Mouse (Mus musculus): ENCODE measurements around the gene Zbtb17. TPM values are rescaled to one million over a fixed set of nuclear protein-coding genes. Genes with fewer than 3 reads are reported as not detected.

Zbtb17 gene
- total and polyA plus RNA-seq, 2 experiments from 2014 or later: 30.1 to 34.4 TPM

DNA sequence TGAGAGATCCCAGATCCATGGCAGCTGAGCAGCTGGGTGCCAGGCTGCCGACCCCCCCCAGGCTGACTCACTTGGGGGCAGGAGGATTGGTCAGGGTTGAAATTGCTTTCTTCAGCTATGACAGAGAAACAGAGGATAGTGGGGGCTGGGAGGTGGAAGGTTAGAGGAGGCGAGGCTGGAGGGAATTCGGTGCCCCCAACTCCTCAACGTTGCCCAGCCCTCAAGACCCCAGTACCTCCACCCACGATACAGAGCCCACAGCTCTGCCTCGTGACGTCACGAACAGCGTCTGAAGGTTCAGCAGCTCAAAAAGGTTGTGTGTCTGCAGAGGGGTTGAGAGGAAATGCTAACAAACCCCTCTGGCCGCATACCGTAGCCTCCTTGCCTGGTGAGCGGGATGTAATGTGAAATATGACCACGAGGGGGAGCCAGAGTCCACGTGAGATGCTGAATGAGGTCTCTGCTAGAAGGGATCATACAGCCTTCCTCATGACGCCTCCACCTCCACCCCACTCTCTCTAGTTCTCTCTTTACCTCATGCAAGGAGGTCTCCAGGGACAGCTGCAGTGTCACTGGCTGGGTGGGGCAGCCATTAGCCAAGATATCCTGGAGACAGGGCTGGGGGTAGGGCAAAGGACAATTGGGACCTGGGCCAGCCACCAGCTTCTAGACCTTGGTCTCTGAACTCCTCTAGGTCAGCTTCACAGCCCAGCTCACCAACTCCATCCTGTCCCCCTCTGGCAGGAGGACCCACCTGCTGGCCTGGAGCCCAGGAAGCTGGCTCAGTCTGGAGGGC is 39.7 kb upstream of the Zbtb17 start:
- H3K9me3 ChIP-seq (ENCODE audit: low read length): no peaks in the 10 kb centered on the region
- no peak overlapping the region; the same call in 1 of the 2 replicates for H3K27ac ChIP-seq (ENCODE audit: low read depth, low read length)
- ATAC-seq (ENCODE audit: low FRiP score) (peak; percentile 68), DNase-seq (ENCODE audit: low spot score) (peak; percentile 82)
- WGBS: 15% methylated on average over 15 of the region's 15 CpGs
- H3K4me1 ChIP-seq (ENCODE audit: insufficient read depth, low read length): no peaks in the 10 kb centered on the region
- peak overlapping the region; percentile 57 for H3K9ac ChIP-seq (replicated peaks; ENCODE audit: low read length, poor library complexity, severe bottlenecking)
- H3K4me3 ChIP-seq (ENCODE audit: low read depth, low read length): peak overlapping the region; percentile 15
- TF ChIP-seq CTCF (IDR thresholded peaks at IDR 0.05): peak; percentile 99
- H3K4me2 ChIP-seq (ENCODE audit: low read depth, low read length, poor library complexity, severe bottlenecking): peak overlapping the region; percentile 49
- H3K27me3 ChIP-seq (ENCODE audit: insufficient read depth, low read length): no peaks in the 10 kb centered on the region
- H3K36me3 ChIP-seq (ENCODE audit: insufficient read depth, low read length): no peaks in the 10 kb centered on the region

DNA sequence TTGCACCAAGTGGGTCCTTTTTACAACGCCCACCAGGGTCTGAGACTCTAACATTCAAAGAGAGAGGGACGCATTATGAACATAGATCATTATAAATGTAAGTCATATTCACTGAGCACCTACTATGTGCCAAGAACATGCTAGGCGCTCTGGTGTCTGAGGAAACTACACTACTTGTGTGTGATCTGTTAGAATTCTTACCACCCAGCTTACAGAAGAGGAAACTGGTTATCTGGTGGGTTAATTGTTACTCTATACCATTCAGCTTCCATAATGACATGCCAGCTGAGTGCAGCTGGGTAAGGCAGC is 39.2 kb upstream of the Zbtb17 start:
- H3K36me3 ChIP-seq (ENCODE audit: insufficient read depth, low read length): no peaks in the 10 kb centered on the region
- H3K27me3 ChIP-seq (ENCODE audit: insufficient read depth, low read length): no peaks in the 10 kb centered on the region
- ATAC-seq (ENCODE audit: low FRiP score): no peak
- no peak for DNase-seq (ENCODE audit: low spot score)
- H3K27ac ChIP-seq (ENCODE audit: low read depth, low read length): no peak overlapping the region
- no peak for TF ChIP-seq CTCF (IDR thresholded peaks at IDR 0.05)
- 77% methylated on average over 3 of the region's 3 CpGs for WGBS
- no peak overlapping the region for H3K9ac ChIP-seq (replicated peaks; ENCODE audit: low read length, poor library complexity, severe bottlenecking)
- H3K4me2 ChIP-seq (ENCODE audit: low read depth, low read length, poor library complexity, severe bottlenecking): no peak overlapping the region
- no peaks in the 10 kb centered on the region for H3K4me1 ChIP-seq (ENCODE audit: insufficient read depth, low read length)
- H3K4me3 ChIP-seq (ENCODE audit: low read depth, low read length): no peak overlapping the region
- H3K9me3 ChIP-seq (ENCODE audit: low read length): no peaks in the 10 kb centered on the region

DNA sequence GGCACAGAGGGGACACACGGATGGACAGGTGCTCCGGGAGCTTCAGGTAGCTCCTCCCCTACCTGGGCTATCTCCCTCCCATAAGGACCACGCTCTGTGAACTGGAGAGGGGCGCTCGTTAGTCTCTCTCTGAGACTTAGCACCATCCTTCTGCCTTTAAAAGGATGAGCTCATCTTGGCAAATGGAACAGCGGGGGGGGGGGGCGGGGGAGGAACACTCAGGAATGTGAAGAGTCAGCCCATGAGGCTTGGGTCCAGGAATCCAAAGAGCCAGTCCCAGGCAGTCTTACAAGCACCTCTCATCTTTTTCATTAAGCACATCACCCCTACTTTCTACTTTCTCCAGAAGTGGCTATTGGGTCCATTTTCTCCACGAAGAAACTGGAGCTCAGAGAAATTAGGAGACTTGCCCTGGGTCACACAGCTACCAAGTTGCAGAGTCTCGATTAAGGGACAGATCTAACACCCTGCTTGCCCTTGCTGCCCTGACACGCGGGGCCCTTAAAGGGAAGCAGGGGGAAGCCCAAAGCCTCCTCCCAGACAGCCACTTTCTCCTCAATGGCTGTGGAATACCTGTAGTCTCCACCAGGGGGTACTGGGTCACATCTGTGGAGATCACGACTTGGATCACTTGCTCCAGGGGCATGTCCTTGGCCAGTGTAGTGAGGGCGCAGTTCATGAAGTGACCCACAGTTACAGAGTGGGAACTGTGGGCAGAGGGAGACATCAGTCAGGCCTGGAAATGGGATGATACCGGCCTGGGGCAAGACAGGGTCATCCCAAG is 37.7 kb upstream of the Zbtb17 start:
- no peaks in the 10 kb centered on the region for H3K9me3 ChIP-seq (ENCODE audit: low read length)
- peak; percentile 70 for TF ChIP-seq CTCF (IDR thresholded peaks at IDR 0.05)
- no peaks in the 10 kb centered on the region for H3K36me3 ChIP-seq (ENCODE audit: insufficient read depth, low read length)
- no peaks in the 10 kb centered on the region for H3K27me3 ChIP-seq (ENCODE audit: insufficient read depth, low read length)
- no peak for ATAC-seq (ENCODE audit: low FRiP score)
- no peak overlapping the region for H3K4me3 ChIP-seq (ENCODE audit: low read depth, low read length)
- peak; percentile 33 for DNase-seq (ENCODE audit: low spot score)
- no peak overlapping the region for H3K9ac ChIP-seq (replicated peaks; ENCODE audit: low read length, poor library complexity, severe bottlenecking)
- H3K4me1 ChIP-seq (ENCODE audit: insufficient read depth, low read length): no peaks in the 10 kb centered on the region
- H3K4me2 ChIP-seq (ENCODE audit: low read depth, low read length, poor library complexity, severe bottlenecking): no peak overlapping the region
- 48% methylated on average over 14 of the region's 14 CpGs for WGBS
- H3K27ac ChIP-seq (ENCODE audit: low read depth, low read length): no peak overlapping the region

DNA sequence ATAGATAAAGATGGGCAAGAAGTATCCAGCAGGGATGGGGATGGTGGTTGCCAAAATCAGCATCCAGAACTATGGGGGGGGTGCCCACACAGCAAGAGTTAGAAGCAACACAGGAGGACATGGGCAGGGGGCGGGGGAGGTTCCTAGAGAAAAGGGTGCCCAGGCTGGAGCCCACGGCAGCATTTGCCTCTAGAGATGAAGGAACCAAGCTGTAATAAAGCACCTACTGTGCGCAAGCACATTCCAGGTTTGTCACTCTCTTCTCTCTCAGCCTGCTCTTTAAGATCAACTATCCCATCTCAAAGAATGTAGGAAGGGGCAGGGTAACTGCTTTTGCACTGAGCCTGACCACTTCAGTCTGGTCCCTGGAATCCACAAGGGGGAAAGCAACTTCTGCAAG is 35.9 kb upstream of the Zbtb17 start:
- Histone ChIP-seq H3K9me3 (ENCODE audit: low read length) (no peaks in the 10 kb centered on the region), H3K27ac (ENCODE audit: low read depth, low read length) (no peak overlapping the region), H3K4me1 (ENCODE audit: insufficient read depth, low read length) (no peaks in the 10 kb centered on the region), H3K4me2 (ENCODE audit: low read depth, low read length, poor library complexity, severe bottlenecking) (no peak overlapping the region), H3K4me3 (ENCODE audit: low read depth, low read length) (no peak overlapping the region), H3K27me3 (ENCODE audit: insufficient read depth, low read length) (no peaks in the 10 kb centered on the region), H3K9ac (replicated peaks; ENCODE audit: low read length, poor library complexity, severe bottlenecking) (no peak overlapping the region), H3K36me3 (ENCODE audit: insufficient read depth, low read length) (no peaks in the 10 kb centered on the region)
- WGBS: 91% methylated on average over 3 of the region's 3 CpGs
- no peak for TF ChIP-seq CTCF (IDR thresholded peaks at IDR 0.05)
- DNase-seq (ENCODE audit: low spot score) (no peak), ATAC-seq (ENCODE audit: low FRiP score) (no peak)

DNA sequence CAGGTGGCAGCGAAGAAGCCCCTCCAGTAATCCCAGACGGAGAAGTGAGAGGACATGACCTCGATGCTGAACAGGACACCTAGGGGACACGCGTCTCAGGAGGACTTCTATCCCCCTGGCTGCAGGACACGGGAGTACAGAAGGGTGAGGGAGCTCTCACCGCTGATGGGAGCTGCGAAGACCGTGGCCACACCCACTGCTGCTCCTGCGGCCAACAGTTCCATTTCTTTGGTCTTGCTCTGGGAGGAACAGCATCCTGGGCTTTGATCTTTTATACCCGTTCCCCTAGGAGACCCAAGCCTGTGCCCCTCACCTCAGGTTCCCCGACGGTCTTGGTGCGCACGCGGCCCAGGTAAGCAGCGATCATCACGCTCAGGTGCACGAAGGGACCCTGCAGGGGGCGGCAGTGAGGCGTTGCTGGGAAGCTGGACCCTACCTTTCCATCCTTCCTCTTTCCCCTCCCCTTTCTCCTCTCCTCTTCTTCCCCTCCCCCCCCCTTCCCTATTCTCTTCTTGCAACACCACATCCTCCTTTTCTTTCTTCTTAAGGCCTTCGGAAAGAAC is 32.9 kb upstream of the Zbtb17 start:
- WGBS: 18% methylated on average over 22 of the region's 22 CpGs
- no peak overlapping the region for H3K27ac ChIP-seq (ENCODE audit: low read depth, low read length)
- TF ChIP-seq CTCF (IDR thresholded peaks at IDR 0.05): peak; percentile 24
- H3K36me3 ChIP-seq (ENCODE audit: insufficient read depth, low read length): no peaks in the 10 kb centered on the region
- H3K9ac ChIP-seq (replicated peaks; ENCODE audit: low read length, poor library complexity, severe bottlenecking): no peak overlapping the region
- no peak overlapping the region for H3K4me3 ChIP-seq (ENCODE audit: low read depth, low read length)
- DNase-seq (ENCODE audit: low spot score) (no peak), ATAC-seq (ENCODE audit: low FRiP score) (no peak)
- no peaks in the 10 kb centered on the region for H3K9me3 ChIP-seq (ENCODE audit: low read length)
- no peak overlapping the region for H3K4me2 ChIP-seq (ENCODE audit: low read depth, low read length, poor library complexity, severe bottlenecking)
- no peaks in the 10 kb centered on the region for H3K27me3 ChIP-seq (ENCODE audit: insufficient read depth, low read length)
- H3K4me1 ChIP-seq (ENCODE audit: insufficient read depth, low read length): no peaks in the 10 kb centered on the region

DNA sequence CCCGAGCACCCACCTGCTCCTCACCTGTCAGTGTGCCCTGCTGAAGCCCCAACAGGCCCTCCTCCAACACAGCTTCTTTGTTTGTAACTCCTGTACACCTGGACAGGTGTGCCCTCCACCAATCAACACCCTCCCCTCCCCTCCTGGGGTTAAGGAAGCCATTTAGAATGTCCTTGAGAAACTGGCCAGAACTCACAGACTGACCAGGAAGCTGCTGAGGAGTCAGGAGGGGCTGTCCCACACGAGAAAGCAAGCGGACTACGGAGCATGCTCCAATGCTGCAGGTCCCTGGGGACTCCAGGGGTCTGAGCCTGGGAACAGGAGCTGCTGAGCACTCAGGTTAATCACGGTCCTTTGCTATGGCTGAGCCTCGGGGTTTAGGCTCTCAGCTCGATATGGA is 28.5 kb upstream of the Zbtb17 start, which contains the start of gene Clcnkb:
TSS of gene Clcnkb (minus strand) at position 91 of the 400 bp plus-strand sequence.
- no peaks in the 10 kb centered on the region for H3K36me3 ChIP-seq (ENCODE audit: insufficient read depth, low read length)
- WGBS: 67% methylated on average over 7 of the region's 7 CpGs
- H3K4me3 ChIP-seq (ENCODE audit: low read depth, low read length): no peak within 1 kb of the TSS

More for the DNA sequence above, 28.5 kb upstream of the Zbtb17 start, which contains the start of gene Clcnkb:
- Histone ChIP-seq H3K4me2 (ENCODE audit: low read depth, low read length, poor library complexity, severe bottlenecking) (no peak within 1 kb of the TSS), H3K27ac (ENCODE audit: low read depth, low read length) (no peak within 1 kb of the TSS), H3K27me3 (ENCODE audit: insufficient read depth, low read length) (no peaks in the 10 kb centered on the region), H3K9me3 (ENCODE audit: low read length) (no peaks in the 10 kb centered on the region), H3K4me1 (ENCODE audit: insufficient read depth, low read length) (no peaks in the 10 kb centered on the region), H3K9ac (replicated peaks; ENCODE audit: low read length, poor library complexity, severe bottlenecking) (no peak within 1 kb of the TSS)
- no peak for DNase-seq (ENCODE audit: low spot score)
- no peak for ATAC-seq (ENCODE audit: low FRiP score)
- TF ChIP-seq CTCF (IDR thresholded peaks at IDR 0.05): no peak
